Mouse (Mus musculus) embryo, embryonic 10 days (tissue): ENCODE results near the gene Spon2.
A peak's percentile ranks its signal among the peaks of the same experiment; 100 is the strongest.

Experiments
- DNase-seq: peaks from one replicate; pipeline ENCODE4 v3.0.0-alpha.2; 2015; ENCODE audit warnings: low spot score

Gene Spon2

DNA sequence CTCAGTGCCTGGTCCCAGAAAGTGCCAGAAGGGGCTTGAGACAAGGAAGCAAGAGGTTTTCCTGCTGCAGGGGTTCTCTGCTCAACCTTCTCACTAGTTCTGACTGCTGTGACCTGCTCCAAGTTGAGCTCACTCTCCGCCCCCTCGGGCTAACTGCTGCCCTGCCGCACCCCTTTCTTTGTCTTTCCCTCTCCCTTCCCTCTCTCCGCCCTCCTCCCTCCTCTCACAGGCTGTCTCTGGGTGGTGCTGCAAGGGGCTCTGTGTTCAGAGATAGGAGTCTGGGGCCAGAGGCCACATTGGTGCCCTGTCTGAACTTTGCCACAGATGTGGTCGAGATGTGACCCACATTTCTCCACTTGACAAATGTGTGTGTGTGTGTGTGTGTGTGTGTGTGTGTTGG is at the start of gene Spon2:
Gene Spon2 (minus strand): TSS at position 375 of the 400 bp plus-strand sequence.
- DNase-seq: peak; percentile 70

DNA sequence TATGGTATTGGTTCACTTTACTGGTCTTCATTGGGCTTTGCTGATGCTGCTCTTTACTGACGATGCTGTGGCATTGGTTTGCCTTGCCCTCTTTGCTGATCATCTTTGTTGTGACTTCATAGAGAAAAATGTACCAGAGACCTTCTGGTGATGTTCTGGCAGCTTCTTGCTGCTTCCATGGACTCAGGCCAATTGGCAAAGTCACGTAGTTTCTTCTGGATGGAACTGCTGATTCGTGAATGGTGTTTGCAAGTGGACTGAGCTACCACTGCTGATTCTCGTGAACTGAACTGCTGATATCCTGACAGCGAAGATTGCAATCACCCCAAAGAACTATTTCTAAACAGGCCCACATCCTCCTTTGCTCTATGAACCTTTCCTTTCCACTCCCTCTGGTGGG is 36.2 kb upstream of the Spon2 start:
- DNase-seq: no peak

DNA sequence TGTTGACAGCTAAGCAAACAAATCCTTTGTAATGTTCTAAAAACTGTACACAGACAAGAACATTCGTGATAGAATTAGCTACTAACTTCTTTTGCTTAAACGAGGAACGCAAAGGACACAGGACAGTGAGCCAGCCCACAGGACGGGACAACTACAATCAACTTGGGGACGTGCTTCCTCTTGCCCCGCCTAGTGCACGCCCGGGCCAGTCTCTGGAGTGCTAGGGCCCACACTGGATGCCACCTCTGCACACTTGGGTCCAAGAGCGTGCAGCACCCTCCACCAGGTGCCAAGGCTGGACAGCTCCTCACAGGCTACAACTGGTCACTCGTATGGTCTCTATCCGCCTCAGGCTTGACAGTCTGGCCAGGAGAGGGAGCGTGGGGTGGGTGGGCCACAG is 29.9 kb upstream of the Spon2 start:
- no peak for DNase-seq

DNA sequence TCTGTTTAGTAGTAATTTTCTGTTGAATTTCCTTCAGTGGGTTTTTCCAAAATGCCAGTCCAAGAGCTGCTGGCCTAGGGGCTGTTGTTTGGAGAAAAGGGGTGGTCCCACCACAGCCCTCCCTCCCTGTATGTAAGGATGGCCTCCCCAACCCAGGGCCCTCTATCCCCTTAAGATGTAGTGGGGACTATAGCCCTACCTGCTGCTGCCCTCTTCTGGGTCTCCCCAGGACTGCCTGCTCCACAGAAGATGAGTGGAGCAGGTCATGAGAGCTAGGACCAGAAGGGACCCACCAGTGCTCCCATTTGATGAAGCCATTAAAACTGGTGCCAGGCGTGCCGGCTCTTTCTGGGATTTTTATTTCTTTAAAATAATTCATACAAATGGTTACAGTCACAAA is 29.1 kb upstream of the Spon2 start:
- DNase-seq: no peak

DNA sequence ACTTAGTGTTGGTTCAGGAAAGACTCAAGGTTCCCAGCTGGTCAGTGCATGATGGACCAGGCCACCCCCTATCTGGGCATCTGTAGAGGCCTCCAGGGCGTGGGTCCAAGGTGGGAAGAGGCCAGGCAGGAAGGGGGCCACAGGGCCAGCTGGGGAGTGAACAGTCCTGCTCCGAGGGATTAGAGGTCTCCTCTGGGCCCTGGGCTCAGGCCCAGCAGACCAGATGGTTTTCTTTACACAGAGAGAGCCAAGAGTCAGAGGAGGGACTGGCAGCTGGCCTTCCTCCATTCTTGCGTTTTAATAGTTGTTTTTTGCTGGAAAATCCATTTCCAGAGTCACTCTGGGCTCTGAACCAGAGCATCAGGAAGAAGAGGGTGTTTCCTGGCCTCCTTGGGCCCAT is 27.4 kb upstream of the Spon2 start:
- no peak for DNase-seq

DNA sequence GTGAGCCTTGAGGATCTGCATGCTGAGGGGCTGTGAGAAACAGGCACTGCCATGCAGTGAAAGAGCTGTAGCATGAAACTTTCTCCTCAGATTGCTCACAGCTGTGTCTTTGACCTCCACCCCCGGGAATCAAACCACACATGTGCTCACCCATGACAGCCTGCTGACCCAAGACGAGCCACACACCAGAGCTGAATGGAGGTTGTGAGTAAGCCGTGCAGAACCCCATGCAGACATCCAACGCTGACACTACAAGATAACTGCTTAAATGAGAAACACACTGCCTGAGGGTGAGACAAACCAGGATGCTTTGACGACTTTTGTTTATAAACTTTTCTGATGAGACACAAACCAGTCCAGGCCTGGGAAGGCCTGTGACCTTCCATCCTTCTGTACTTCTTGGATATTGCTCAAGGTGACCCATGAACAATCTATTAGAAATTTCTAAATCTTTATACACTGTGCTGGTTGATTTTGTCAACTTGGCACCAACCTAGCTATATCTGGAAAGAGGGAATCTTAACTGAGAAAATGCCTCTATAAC is 26.2 kb upstream of the Spon2 start:
- no peak for DNase-seq

DNA sequence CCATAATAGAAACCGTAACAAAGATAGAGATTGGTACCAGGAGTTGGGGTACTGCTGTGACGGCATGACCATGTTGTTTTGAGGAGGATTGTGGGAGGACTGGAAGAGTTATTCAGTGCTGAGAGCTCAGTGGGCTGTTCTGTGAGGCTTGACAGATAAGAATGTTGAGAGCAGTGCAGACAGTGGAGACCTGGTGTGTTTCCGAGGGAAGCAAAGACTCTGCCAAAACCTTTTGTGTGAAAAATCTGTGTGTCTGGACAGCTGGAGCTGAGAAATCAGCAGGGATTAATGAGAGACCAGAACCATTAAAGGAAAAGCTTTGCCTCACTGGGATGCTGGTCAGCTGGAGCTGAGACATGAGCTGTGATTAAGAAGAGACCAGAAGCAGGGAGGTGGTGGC is 21.7 kb upstream of the Spon2 start:
- DNase-seq: no peak

DNA sequence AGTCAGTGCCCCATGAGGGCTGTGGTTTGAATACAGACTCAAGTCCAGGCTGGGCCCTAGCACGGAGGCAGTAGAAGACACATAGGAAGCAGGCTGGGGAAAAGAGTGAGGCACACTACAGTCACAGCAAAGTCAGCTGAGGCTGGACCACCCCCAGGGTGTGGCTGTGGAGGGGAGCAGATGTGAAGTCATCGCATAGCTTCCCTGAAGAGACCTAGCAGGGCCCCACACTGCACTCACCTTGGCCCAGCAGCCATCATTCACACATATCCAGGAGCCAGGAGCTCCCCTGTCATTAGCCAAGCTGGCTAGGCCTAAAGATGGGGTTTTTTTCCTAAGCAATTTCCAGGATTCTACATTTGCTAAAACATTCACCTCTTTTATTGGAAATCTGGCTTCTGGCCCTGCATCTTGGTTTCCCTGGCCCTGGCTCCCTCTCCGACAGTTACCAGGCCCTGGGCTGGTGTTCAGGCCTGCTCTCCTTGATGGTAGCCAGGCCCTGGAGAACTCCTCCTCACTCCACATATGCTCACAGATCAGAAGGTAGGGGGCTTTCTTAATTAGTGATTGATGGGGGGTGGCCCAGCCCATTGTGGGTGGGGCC is 21.0 kb upstream of the Spon2 start:
- no peak for DNase-seq

DNA sequence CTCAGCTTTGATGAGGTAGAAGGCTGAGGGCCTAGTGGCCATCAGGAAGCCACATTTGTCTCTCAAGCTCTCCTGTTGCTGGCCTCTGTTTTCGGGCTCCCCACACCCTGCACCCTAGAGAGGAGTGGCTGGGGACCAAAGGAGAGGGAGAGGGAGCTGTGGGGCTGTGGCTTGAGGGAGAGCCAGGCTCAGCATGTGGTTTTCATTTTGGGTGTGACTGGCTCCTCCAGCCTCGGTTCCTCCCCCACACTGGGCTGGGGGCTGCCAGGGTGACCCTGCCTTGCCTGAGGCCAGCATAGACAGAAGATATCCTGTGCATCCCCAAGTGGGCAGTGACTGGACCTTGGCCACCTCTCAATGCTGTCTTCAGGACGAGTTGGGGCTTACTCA is 20.0 kb upstream of the Spon2 start:
- no peak for DNase-seq

DNA sequence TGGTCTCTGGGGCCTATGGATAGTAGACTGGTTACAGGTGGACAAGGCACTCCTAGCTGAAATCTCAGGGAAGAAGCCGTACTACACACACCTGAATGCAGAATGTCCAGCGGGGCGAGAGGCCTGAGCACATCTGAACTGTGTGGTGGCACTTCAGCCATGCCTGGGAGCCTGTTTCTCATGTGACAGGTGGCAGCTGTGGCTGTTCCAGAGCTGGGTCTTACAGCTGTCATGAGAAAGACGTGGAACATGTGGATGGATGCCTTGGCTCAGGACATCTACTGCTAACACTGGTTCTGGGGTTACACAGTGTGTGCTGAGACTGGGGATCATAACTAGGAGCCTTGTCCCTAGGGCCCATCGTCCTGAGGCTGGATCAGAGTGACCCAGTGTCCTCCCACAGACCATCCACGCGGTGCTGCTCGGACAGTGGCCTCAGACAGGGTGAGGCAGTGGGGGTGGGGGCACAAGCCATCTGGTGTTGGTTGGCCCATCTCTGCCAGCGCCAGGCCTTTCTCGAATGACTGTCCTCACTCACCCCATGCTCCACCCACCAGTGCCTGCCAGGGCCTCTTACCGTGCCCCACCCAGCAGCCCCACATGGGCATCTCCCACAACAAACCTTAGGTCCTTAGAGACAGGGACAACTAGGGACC is 19.5 kb upstream of the Spon2 start:
- no peak for DNase-seq

DNA sequence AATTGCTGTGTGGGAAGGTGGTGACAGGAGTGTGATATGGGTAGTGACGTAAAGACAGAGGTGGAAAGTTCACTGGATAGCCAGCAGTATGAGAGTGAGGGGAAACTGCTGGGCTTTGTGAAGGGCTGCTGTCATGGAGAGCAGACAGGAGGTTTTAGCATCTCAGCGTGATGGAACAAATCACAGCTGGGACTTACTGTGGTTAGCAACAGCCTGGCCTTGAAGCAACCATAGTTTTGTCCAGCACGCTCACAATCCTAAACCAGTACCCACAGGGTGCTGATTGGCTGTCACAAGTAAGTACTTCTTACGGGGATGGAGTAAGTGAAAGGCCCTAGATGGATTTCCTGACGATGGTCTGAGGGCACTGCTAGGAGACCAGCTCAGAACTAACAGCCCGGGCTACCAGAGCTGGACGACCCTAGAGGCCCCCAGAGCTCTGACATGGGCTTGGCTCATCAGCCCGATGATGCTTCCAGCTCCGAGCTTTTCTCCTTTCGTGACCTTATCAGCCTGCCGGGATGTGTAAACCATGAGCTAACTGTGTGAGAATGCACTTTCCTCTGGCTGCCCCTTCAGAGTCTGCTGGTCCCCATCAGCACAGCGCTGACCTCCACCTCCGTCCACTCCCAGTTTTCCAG is 16.3 kb upstream of the Spon2 start:
- peak; percentile 43 for DNase-seq

DNA sequence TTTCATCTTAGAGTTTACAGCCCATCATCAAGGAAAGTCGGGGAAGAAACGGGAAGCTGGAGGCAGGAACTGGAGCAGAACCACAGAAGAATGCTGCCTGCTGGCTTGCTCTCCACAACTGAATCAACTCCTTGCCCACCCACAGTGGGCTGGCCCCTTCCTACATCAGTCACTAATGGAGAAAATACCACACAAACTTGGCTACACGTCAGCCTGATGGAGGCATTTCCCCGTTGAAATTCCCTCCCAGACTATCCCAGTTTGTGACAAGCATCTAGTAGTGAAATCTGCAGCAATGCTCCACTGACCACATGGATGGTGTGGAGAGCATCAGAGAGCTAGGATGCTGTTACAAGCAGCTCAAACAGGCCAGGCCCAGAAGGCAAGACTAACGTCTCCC is 14.5 kb upstream of the Spon2 start:
- no peak for DNase-seq

DNA sequence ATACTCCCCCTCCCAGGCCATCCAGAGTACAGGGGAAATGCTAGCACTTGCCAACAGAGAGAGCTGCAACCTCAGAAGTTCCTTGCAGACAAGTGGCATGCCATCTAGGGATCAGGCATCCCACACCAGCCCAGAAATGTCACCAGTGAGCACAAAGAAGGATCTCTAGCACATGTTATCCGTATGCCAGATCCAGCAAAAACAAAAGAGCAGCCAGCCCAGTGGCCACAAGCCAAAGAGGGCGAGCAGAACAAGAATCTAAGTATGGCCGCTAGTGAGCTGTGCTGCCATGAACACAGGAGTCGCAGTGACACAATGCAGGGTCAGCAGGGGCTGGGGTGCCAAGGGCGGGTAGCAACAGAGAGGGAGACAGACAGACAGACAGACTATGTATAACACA is 12.0 kb upstream of the Spon2 start:
- no peak for DNase-seq

DNA sequence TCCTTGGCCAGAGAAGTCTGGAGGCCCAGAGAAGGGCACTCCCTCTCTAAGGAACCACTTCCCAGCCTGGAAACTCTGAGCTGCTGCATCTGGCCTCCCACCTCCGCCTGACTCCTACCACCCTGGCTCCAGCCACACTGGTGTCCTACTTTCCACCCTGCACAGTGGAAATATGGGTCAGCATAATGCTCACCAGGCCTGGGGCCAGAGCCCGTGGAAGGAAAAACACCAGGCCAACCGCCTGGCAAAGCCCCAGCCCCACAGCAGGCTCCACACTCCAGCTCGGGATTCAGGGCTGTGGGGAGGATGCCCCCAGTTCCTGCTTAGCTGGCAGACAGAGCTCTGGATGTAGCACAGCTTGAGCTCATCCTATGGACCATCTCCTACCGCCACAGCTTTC is 10.2 kb upstream of the Spon2 start:
- DNase-seq: no peak

DNA sequence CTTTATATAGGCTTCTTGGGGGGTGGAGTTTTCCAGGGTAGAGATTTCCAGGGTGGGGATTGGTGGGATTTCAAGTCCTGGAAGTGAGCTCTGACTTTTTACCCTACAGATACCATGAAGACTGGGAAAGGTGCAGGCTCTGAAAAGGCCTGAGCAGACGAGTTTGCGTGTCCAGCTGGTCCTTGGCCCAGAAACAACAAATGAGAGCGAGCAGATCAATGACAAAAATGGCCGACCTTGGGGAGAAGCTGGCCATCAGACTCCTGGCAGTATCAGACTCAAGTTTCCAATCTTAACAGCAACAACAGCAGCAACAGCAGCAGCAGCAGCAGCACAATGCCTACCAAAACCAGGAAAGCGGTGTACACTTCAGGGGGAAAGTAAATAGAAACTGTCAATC is 7.4 kb upstream of the Spon2 start:
- DNase-seq: no peak

DNA sequence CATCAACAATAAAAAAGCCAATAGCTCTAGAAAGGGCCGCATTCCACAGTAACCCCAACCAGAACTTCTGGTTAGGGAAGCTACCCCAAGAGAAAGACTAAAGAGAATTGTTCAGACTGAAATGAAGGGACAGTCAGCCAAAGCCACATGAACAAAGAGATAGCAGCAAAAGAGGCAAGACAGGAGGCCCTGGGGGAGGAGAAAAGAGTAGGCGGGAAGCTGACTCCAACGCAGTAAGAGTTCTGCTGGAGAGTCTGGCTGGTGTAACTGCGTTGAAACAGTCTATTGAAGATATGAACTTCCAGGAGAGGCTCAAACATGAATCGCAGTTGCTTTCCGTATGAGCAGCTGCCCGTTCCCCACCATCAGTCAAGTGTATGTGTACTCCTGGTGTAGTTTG is 6.2 kb upstream of the Spon2 start:
- no peak for DNase-seq

DNA sequence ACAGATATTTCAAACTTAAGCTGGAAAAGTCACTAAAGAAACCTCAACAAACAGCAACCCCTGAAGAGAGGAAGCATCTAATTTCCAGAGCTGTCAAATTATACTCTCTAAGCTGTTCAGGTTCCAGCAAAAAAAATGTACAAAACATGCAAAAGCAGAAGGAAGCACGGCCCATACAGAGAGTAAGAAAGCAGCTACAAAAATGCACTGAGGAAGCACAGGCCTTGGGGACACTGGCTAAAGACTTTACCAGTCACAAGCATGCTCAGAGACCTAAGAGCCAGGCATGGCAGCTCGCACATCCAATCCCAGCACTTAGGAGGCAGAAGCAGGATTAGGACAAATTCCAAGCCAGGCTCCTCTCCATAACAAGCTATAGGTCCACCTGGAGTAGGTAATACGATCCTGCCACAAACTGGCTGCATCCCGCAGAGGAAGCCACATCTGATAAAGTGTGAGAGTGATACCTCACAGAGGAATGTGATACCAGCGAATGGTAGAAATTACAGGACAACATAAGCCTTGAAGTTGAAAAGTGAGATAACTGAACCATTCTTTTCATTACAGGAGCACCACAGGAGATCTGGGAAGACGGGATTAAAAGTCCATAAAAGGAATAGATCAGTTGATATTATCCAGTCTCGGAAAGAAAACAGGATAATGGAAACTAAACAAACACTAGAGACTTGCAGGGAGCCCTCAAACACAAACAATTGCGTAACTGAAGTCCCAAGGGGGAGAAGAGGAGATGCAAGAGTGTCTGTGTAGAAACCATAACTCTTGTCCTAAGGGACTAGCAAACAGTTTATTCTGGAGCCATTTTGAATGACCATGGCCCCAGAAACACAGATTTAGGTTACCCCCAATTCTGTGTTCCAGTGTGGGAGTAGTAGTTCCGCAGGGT is 4.8 kb upstream of the Spon2 start:
- DNase-seq: peak; percentile 24

DNA sequence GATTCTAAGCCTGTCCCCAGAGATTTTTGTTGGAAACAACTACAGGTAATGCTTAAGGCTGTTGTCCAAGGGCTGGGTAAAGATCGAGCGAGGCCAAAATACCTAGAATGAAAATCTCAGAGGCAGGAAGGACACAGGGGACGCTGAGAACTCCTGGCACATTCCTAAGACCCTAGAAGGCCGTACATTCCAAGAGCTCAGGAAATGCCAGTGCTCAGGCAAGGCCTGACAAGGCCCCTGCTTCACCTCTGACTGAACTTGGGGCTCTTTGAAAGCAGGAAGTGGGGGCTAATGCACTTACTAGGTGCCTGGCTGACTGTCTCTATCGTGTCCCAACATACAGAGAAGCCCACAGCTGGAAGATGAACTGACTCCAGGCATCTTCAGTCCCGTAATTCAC is 4.1 kb upstream of the Spon2 start:
- peak; percentile 57 for DNase-seq

DNA sequence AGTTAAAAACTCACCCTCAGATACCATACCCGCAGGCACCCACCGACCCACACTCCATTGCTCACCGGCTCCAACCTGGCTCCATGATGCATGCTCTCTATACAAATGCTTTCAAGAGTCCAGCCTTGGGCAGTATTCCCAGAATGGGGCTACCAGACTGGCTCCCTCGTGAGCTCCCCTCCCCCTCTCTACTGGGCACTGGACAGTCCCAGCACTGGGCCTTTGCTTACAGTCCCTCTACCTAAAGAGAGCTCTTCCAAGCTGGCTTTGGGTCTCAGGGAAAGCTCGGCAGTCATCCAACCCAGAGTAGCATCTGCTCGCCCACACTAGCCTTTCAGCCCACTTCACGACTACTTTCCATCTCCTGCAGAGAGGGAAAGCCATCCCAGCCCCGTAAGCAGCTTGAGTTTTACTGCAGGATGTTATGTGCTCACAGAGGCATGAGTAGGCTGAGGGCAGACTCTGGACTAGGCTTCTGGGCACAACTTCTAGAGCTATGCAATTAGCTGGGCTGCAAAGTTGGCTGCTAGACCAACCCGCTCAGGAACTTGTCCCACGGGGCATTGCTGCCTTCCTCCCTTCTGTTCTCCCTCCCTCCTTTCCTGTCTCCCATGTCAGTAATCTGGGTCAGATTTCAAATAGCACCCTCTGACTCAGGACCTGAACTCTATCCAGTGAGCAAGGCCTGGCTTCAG is 2.2 kb upstream of the Spon2 start:
- no peak for DNase-seq

DNA sequence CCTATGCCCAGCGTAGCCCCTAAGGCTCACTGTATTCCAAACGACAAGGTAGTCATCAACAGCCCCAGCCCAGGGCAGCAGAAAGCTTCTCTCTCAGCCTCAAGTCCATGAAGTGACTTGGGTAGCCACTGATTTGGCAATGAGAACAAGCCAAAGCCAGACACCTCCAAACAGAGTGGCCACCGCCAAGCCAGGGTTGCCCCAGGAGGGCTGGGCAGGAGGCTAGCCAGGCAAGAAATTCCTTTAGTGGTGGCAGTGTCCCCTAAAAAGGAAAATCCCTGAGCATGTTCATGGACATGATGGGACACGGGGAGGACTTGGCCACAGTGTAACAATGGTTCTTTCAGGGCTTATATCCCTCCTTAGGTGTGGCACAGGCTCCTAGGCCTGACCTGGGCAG is 1.6 kb upstream of the Spon2 start:
- DNase-seq: no peak

DNA sequence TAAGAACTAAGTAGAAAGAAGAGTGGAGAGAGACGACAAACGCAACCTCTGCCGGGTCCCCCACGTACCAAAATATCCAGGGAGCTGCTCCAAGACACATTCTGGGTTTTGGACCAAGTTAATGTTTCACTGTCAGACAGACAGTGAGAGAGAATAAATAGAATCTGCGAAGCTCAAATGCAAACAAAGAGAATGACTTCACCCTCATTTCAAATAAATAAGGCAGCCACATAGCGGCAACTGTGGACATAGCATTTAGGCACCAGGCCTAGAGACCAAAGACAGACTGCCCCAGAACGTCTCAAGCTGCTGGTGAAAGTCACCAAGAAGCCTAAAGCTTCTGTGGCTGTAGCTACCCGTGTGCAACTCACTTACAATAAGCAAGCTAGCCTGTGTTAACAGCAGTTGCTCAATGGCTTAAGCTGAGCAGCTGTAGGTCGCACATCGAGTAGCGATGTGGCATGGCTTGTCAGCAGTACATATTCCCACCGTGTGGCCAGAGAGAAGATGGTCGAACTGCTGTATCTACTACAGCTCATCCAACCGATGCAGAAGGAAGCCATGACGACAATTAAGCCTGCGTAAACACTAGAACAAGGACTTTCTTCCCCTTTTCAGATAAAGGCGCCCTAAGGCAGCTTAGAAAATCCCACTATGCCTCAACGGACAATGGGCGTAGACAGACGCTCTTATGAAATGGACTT is 643 bp upstream of the Spon2 start:
- DNase-seq: no peak
